Comparison of ENCODE assay signal across 13 mouse cellular contexts in the genomic region with DNA sequence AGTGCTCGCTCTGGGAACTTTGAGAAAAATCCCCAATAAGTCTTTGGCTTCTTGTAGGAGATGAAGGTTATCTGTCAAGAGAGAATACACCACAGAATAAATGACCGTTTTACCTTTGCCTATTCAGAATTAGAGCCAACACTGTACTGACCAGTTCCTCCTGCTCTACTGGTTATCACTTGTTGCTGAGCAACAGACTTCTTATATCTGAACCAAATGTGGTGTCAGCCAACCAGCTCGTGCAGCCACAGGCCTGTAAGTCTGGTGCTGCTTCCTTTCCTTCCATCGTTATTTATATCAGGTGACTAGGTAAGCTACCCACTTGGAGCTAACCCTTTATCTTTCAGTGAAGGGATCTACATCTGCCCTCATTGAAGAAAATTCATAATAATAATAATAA.
DNase-seq lines count a peak whose midpoint lies in the region; ATAC-seq lines count a peak whose summit lies in the region.
"Had no signal": no experiment of that assay in that cellular context is flagged by ENCODE, and none has a peak within 500 bp of the region (broad histone marks: within the 10 kb centered on the region; RNA-seq: fewer than 3 reads in every experiment).

No protein-coding gene starts in this region.

- no peak overlapping the region for H3K9ac ChIP-seq in forebrain, embryonic 12.5 days
- no peak overlapping the region for H3K9ac ChIP-seq in forebrain, embryonic 11.5 days (ENCODE audit: low read length)
- no peak overlapping the region for H3K9ac ChIP-seq in intestine, embryonic 14.5 days (ENCODE audit: low read length)
- no peak overlapping the region for H3K9ac ChIP-seq in intestine, embryonic 16.5 days (ENCODE audit: low read depth, low read length)
- H3K9ac ChIP-seq in stomach, embryonic 16.5 days (ENCODE audit: low read length): no peak overlapping the region
- H3K9ac ChIP-seq: midbrain, embryonic 12.5 days had no signal

- H3K27me3 ChIP-seq in forebrain, embryonic 12.5 days: no peaks in the 10 kb centered on the region
- no peaks in the 10 kb centered on the region for H3K27me3 ChIP-seq in forebrain, embryonic 11.5 days (ENCODE audit: control insufficient read depth, insufficient read depth, low read length)
- H3K27me3 ChIP-seq in intestine, embryonic 14.5 days (replicated peaks; ENCODE audit: control insufficient read depth, insufficient read depth, low read length): no peaks in the 10 kb centered on the region
- no peaks in the 10 kb centered on the region for H3K27me3 ChIP-seq in intestine, embryonic 16.5 days (replicated peaks; ENCODE audit: control insufficient read depth, insufficient read depth, low read length)
- no peaks in the 10 kb centered on the region for H3K27me3 ChIP-seq in stomach, embryonic 16.5 days (ENCODE audit: control insufficient read depth, insufficient read depth, low read length)

- H3K4me1 ChIP-seq in forebrain, embryonic 12.5 days: peaks cover 43% of the 10 kb centered on the region
- peaks cover 17% of the 10 kb centered on the region for H3K4me1 ChIP-seq in forebrain, embryonic 11.5 days (replicated peaks; ENCODE audit: control insufficient read depth, insufficient read depth, low read length)
- peaks cover 21% of the 10 kb centered on the region for H3K4me1 ChIP-seq in intestine, embryonic 14.5 days (replicated peaks; ENCODE audit: control insufficient read depth, insufficient read depth, low read length)
- H3K4me1 ChIP-seq in intestine, embryonic 16.5 days (ENCODE audit: control insufficient read depth, insufficient read depth, low read length): peaks cover 8% of the 10 kb centered on the region; the same call in 1 of the 2 replicates
- peaks cover 16% of the 10 kb centered on the region; the same call in 1 of the 2 replicates for H3K4me1 ChIP-seq in stomach, embryonic 16.5 days (ENCODE audit: control insufficient read depth, insufficient read depth, low read length)

- H3K9me3 ChIP-seq in forebrain, embryonic 12.5 days: no peaks in the 10 kb centered on the region
- H3K9me3 ChIP-seq in forebrain, embryonic 11.5 days (ENCODE audit: control insufficient read depth, low read length): no peaks in the 10 kb centered on the region
- no peaks in the 10 kb centered on the region for H3K9me3 ChIP-seq in intestine, embryonic 14.5 days (ENCODE audit: control insufficient read depth, low read length)
- H3K9me3 ChIP-seq in intestine, embryonic 16.5 days (ENCODE audit: control insufficient read depth, low read length): no peaks in the 10 kb centered on the region
- H3K9me3 ChIP-seq in stomach, embryonic 16.5 days (replicated peaks; ENCODE audit: control insufficient read depth, low read length): no peaks in the 10 kb centered on the region
- H3K9me3 ChIP-seq: hindbrain, embryonic 10.5 days; midbrain, embryonic 12.5 days had no signal

- H3K4me3 ChIP-seq in forebrain, embryonic 12.5 days (replicated peaks): no peak overlapping the region
- H3K4me3 ChIP-seq in forebrain, embryonic 11.5 days (ENCODE audit: low read depth, low read length): no peak overlapping the region
- H3K4me3 ChIP-seq in intestine, embryonic 14.5 days (ENCODE audit: low read depth, low read length): no peak overlapping the region
- H3K4me3 ChIP-seq in intestine, embryonic 16.5 days (ENCODE audit: low read length): no peak overlapping the region
- no peak overlapping the region for H3K4me3 ChIP-seq in stomach, embryonic 16.5 days (replicated peaks; ENCODE audit: low read length)
- H3K4me3 ChIP-seq: hindbrain, embryonic 10.5 days; midbrain, embryonic 12.5 days; myocyte had no signal

- no peaks in the 10 kb centered on the region for H3K36me3 ChIP-seq in forebrain, embryonic 12.5 days (replicated peaks)
- H3K36me3 ChIP-seq in forebrain, embryonic 11.5 days (ENCODE audit: control insufficient read depth, insufficient read depth, low read length): no peaks in the 10 kb centered on the region
- no peaks in the 10 kb centered on the region for H3K36me3 ChIP-seq in intestine, embryonic 14.5 days (ENCODE audit: control insufficient read depth, insufficient read depth, low read length)
- no peaks in the 10 kb centered on the region for H3K36me3 ChIP-seq in intestine, embryonic 16.5 days (ENCODE audit: control insufficient read depth, insufficient read depth, low read length)
- no peaks in the 10 kb centered on the region for H3K36me3 ChIP-seq in stomach, embryonic 16.5 days (ENCODE audit: control insufficient read depth, insufficient read depth, low read length)
- H3K36me3 ChIP-seq: hindbrain, embryonic 10.5 days; midbrain, embryonic 12.5 days had no signal

- H3K4me2 ChIP-seq in forebrain, embryonic 12.5 days: no peak overlapping the region
- H3K4me2 ChIP-seq in forebrain, embryonic 11.5 days (ENCODE audit: low read depth, low read length, severe bottlenecking): no peak overlapping the region
- H3K4me2 ChIP-seq in intestine, embryonic 14.5 days (ENCODE audit: low read length): no peak overlapping the region
- H3K4me2 ChIP-seq in intestine, embryonic 16.5 days (ENCODE audit: low read depth, low read length): no peak overlapping the region
- H3K4me2 ChIP-seq in stomach, embryonic 16.5 days (ENCODE audit: low read depth, low read length): no peak overlapping the region
- H3K4me2 ChIP-seq: midbrain, embryonic 12.5 days had no signal

- ATAC-seq in forebrain, embryonic 12.5 days (ENCODE audit: low FRiP score): no peak
- ATAC-seq in forebrain, embryonic 11.5 days (replicated peaks; ENCODE audit: low FRiP score): no peak
- no peak; the same call in 1 of the 2 replicates for ATAC-seq in intestine, embryonic 14.5 days (replicated peaks; ENCODE audit: low FRiP score, low TSS enrichment, low read depth)
- no peak for ATAC-seq in intestine, embryonic 16.5 days
- peak; percentile 32; the same call in 1 of the 2 replicates for ATAC-seq in stomach, embryonic 16.5 days (ENCODE audit: insufficient read depth, low FRiP score)
- ATAC-seq: intestine, postnatal 0 days had no signal

- DNase-seq in forebrain, embryonic 11.5 days (ENCODE audit: low spot score): no peak
- DNase-seq in intestine, embryonic 14.5 days (ENCODE audit: low spot score): no peak
- peak; percentile 37 for DNase-seq in urinary bladder, postnatal 14 days (ENCODE audit: low spot score)
- DNase-seq in urinary bladder, adult 2 months (ENCODE audit: low spot score): no peak
- no peak for DNase-seq in gastrocnemius, postnatal 10 days
- DNase-seq: right cerebral cortex, postnatal 14 days had no signal

- 78% methylated on average over 4 of the region's 4 CpGs for WGBS in forebrain, embryonic 12.5 days
- WGBS in forebrain, embryonic 11.5 days: 76% methylated on average over 4 of the region's 4 CpGs
- 54% methylated on average over 4 of the region's 4 CpGs for WGBS in intestine, embryonic 14.5 days
- WGBS in intestine, embryonic 16.5 days: 49% methylated on average over 4 of the region's 4 CpGs
- 51% methylated on average over 4 of the region's 4 CpGs for WGBS in stomach, embryonic 16.5 days

- H3K27ac ChIP-seq in forebrain, embryonic 12.5 days: peak overlapping the region; percentile 26; the same call in 1 of the 2 replicates
- H3K27ac ChIP-seq in forebrain, embryonic 11.5 days (ENCODE audit: low read depth, low read length): no peak overlapping the region
- H3K27ac ChIP-seq in intestine, embryonic 14.5 days (ENCODE audit: low read depth): peak overlapping the region; percentile 18; the same call in 1 of the 2 replicates
- H3K27ac ChIP-seq in intestine, embryonic 16.5 days (ENCODE audit: low read length): no peak overlapping the region
- H3K27ac ChIP-seq in stomach, embryonic 16.5 days (ENCODE audit: low read length): no peak overlapping the region
- H3K27ac ChIP-seq: hindbrain, embryonic 10.5 days; midbrain, embryonic 12.5 days had no signal

Comparison
In these comparisons a context has a peak if more than half of its experiments do, and no peak if none do; other contexts are left out.
1. H3K27ac ChIP-seq: peak in forebrain, embryonic 12.5 days (single experiment) and intestine, embryonic 14.5 days (single experiment); none in forebrain, embryonic 11.5 days (single experiment), intestine, embryonic 16.5 days (single experiment) and stomach, embryonic 16.5 days (single experiment).